Mouse (Mus musculus) spleen, adult 2 months (tissue): ENCODE measurements around the gene Dhdh.

Experiments
- CTCF ChIP-seq: fragments of 200-500 bp; IDR thresholded peaks from 2 replicates; pipeline ENCODE4 v1.5.1; 2011; ENCODE audit warnings: mild to moderate bottlenecking, inconsistent platforms; ENCODE audit not compliant: insufficient read depth, insufficient read length, insufficient replicate concordance; ENCODE audit errors: extremely low read depth
- POLR2A ChIP-seq: fragments of 200-500 bp; IDR thresholded peaks from 2 replicates; pipeline ENCODE4 v1.6.1; 2011; ENCODE audit warnings: low read depth, low read length, inconsistent platforms

GRCm38 (mm10) chr7:45488293-45489204 is at the start of gene Dhdh:
- TF ChIP-seq POLR2A (no peak; the same call in 1 of the 2 replicates), CTCF (no peak)
